Mouse (Mus musculus) thymus, adult 2 months (tissue): Measurements from ENCODE around the gene Gabrr3. TPM values are rescaled to one million over a fixed set of nuclear protein-coding genes. Genes with fewer than 3 reads are reported as not detected.
A peak's percentile ranks its signal among the peaks of the same experiment; 100 is the strongest.

Experiments
- DNase-seq: peaks from one replicate; pipeline ENCODE4 v3.0.0; 2021
- H3K27ac ChIP-seq: fragments of 200-500 bp; 2 replicates; pipeline ENCODE4 v1.5.1; 2012; ENCODE audit warnings: low read length, control low read depth; ENCODE audit not compliant: control insufficient read depth, insufficient read depth
- H3K27me3 ChIP-seq: fragments of 200-500 bp; 2 replicates; pipeline ENCODE4 v1.6.1; 2012; ENCODE audit warnings: mild to moderate bottlenecking, low read length, moderate library complexity, mixed read lengths; ENCODE audit not compliant: control insufficient read depth, insufficient read depth
- H3K36me3 ChIP-seq: fragments of 200-500 bp; 2 replicates; pipeline ENCODE4 v1.6.1; 2012; ENCODE audit warnings: mild to moderate bottlenecking, low read length, moderate library complexity; ENCODE audit not compliant: control insufficient read depth, insufficient read depth
- H3K4me1 ChIP-seq: fragments of 200-500 bp; replicated peaks from 2 replicates; pipeline ENCODE4 v1.6.1; 2012; ENCODE audit warnings: low read length; ENCODE audit not compliant: control insufficient read depth, insufficient read depth
- H3K4me3 ChIP-seq: fragments of 200-500 bp; 2 replicates; pipeline ENCODE4 v1.5.1; 2012; ENCODE audit warnings: mild to moderate bottlenecking, low read length, control low read depth, moderate library complexity; ENCODE audit not compliant: control insufficient read depth, insufficient read depth
- CTCF ChIP-seq: fragments of 200-500 bp; IDR thresholded peaks from 2 replicates; pipeline ENCODE4 v1.5.1; 2012; ENCODE audit warnings: mild to moderate bottlenecking, control low read depth, low read length, moderate library complexity, borderline replicate concordance; ENCODE audit not compliant: control insufficient read depth, poor library complexity, insufficient read depth; ENCODE audit errors: extremely low read depth
- POLR2A ChIP-seq: fragments of 200-500 bp; IDR thresholded peaks from 2 replicates; pipeline ENCODE4 v1.6.1; 2012; ENCODE audit warnings: mild to moderate bottlenecking, low read length, control low read depth, moderate library complexity; ENCODE audit not compliant: control insufficient read depth, poor library complexity, insufficient read depth; ENCODE audit errors: extremely low read depth
- WGBS: fragments of 180-500 bp; shearing (Covaris S2); methylation state at CpG from one replicate; pipeline ENCODE4 v1.1.7; 2018; 5-methylcytosine and 5-hydroxymethylcytosine counted together
- polyA plus RNA-seq: library from polyadenylated mRNA; depleted of rRNA; stranded (reverse); fragments of >200 nt; gene quantifications from 2 replicates; pipeline ENCODE4 v1.2.3, GENCODE M21; 2012

Gene Gabrr3
- polyA plus RNA-seq, 1 experiment = 0.03 TPM

DNA sequence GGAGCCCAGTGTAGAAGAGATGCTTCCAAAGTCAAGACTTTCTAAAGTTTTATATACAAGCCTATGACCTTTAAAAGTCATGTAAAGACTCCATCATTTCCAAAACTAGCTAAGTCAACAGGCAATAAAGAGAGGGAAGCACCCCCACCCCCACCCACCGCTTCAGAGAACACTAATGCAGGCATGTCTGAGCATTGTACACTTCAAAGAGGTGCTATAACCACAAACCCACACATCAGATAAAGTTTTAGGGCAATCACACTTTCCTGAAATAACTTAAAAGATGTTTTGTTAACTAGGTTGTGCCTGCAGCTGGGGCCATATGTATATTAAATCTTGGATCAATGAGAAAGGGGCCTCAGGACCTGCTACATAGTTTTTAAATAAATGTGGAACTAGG lies 62.7 kb downstream of the Gabrr3 start:
- TF ChIP-seq POLR2A (no peak), CTCF (no peak)
- WGBS = 3% methylated on average over 1 of the region's 1 CpGs
- no peaks in the 10 kb centered on the region for H3K4me1 ChIP-seq
- H3K4me3 ChIP-seq = no peak overlapping the region
- no peaks in the 10 kb centered on the region for H3K36me3 ChIP-seq
- no peak for DNase-seq
- no peak overlapping the region for H3K27ac ChIP-seq
- H3K27me3 ChIP-seq = no peaks in the 10 kb centered on the region

DNA sequence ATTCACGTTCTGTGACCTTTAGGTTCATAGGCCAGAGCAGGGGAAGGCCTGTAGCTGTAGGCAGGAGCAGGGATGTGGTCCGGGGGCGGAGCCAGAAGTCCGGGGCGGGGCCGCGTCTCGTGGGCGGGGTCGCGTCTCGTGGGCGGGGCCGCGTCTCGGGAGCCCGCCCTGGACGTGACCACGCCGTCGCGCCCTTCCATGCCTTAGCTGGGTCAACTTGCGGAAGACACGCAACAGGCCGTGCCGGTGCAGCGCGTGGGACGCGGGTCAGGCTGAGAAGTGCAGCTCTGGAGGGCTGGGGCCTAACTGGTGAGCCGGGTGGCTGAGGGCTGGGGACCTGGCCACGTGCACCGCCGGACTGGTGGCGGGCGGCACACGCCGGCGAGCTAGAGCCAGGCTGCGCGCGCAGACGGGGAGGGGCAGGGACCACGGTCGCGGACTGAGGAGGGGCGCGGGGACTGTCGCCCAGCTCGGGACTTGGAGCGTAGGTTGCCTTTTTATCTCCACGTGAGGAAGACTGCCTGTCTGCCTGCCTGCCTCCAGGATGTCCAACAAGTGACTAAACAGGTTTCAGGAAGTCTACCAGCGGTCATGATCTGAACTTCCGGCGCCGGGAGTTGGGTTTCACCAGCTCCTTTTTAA lies 64.6 kb downstream of the Gabrr3 start, which contains the start of gene Riox2:
Gene Riox2, plus strand, starts transcription at position 139 of the 642 bp plus-strand sequence.
- WGBS = 1% methylated on average over 56 of the region's 56 CpGs
- Histone ChIP-seq H3K27ac (no peak within 1 kb of the TSS), H3K4me3 (peak within 1 kb of the TSS; percentile 77), H3K4me1 (no peaks in the 10 kb centered on the region), H3K27me3 (no peaks in the 10 kb centered on the region), H3K36me3 (peaks cover 6% of the 10 kb centered on the region)
- peak; percentile 84 for DNase-seq
- peak; percentile 45; the same call in 1 of the 2 replicates for TF ChIP-seq CTCF
- TF ChIP-seq POLR2A = peak; percentile 39; the same call in 1 of the 2 replicates

DNA sequence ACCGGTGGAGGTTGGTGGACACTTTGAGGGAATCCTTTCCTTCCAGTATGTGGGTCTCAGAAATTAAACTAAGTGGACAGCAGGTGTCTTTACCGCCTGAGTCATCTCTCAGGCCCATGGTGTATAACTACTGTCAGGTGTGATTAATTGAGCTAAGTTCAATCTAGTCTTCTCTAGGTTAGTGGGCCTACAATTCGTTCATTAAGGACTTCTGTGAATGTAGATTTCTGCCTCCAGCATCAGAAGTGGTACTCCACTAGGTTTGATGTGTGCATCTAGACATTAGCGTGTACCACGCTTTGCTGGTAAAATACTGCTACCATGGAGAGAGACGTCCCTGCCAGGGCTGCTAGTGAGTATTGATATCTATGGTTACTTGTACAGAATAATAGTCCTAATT lies 65.4 kb downstream of the Gabrr3 start:
- TF ChIP-seq POLR2A = no peak
- DNase-seq = no peak
- H3K27ac ChIP-seq = no peak overlapping the region
- no peaks in the 10 kb centered on the region for H3K27me3 ChIP-seq
- H3K36me3 ChIP-seq = peaks cover 10% of the 10 kb centered on the region
- no peak overlapping the region for H3K4me3 ChIP-seq
- WGBS = 59% methylated on average over 6 of the region's 6 CpGs
- no peaks in the 10 kb centered on the region for H3K4me1 ChIP-seq

DNA sequence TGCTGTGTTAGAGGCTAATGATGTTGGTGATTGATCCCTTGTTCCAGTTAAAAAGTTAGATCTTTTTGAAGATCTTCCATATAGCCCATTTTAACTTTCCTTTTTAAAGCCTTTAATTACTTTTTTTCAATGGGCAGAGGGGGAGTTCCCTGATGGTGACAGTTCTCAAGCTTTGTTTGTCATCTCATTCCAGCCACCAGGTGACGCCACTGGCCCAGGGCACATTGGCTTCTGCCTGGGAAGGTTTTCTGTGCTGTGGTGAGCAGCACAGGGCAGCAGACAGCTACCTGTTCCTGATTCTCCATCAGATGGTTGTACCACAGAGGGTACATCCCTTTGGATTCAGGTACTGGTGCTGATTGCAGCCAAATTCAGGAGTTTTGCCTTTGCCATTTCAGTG lies 67.7 kb downstream of the Gabrr3 start:
- WGBS = 36% methylated on average over 1 of the region's 1 CpGs
- no peaks in the 10 kb centered on the region for H3K4me1 ChIP-seq
- no peak overlapping the region for H3K27ac ChIP-seq
- no peak overlapping the region for H3K4me3 ChIP-seq
- peaks cover 13% of the 10 kb centered on the region for H3K36me3 ChIP-seq
- H3K27me3 ChIP-seq = no peaks in the 10 kb centered on the region
- peak; percentile 48 for DNase-seq
- TF ChIP-seq CTCF (peak; percentile 62; the same call in 1 of the 2 replicates), POLR2A (no peak)

DNA sequence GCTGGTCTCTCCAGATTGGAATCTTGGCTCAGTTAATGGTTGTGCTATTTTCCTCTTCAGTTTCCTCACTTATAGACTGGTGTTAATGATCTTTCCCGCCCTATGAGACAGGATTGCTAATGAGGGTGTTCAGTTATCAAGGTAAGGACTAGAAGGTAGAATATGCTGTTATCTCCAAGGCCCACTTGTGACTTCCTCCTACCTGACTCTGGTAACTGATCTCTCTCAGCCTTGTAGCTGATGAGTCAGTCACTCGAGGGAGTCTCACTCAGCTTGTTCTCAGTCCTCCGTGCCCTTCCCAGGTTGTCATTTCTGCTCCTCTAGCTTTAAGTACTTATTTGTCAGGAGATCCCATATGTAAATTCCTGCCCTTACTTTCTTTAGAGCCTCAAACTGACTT lies 70.8 kb downstream of the Gabrr3 start:
- TF ChIP-seq CTCF (no peak), POLR2A (no peak)
- H3K4me3 ChIP-seq = no peak overlapping the region
- WGBS = 90% methylated on average over 3 of the region's 3 CpGs
- H3K27me3 ChIP-seq = no peaks in the 10 kb centered on the region
- no peak overlapping the region for H3K27ac ChIP-seq
- peaks cover 28% of the 10 kb centered on the region for H3K36me3 ChIP-seq
- DNase-seq = no peak
- no peaks in the 10 kb centered on the region for H3K4me1 ChIP-seq

DNA sequence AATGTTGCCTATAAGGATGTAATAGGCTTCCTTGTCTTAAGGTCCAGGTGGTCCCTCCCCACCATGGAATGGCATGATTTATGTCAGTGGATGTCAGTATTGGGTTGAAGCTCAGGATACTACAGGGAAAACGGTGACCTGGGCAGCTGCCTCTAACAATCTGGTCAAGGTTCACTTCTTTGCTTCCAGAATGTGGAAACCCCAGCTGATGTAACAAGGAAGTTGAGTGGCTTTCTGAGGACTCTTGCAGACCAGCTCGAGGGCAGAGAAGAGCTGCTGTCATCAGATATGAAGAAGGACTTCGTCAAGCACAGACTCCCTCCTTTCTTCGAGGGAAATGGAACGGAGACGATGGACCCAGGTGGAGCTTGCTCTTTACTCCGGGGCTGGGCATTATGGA lies 80.1 kb downstream of the Gabrr3 start:
- Histone ChIP-seq H3K27me3 (no peaks in the 10 kb centered on the region), H3K36me3 (peaks cover 55% of the 10 kb centered on the region)
- 91% methylated on average over 7 of the region's 7 CpGs for WGBS

More for the DNA sequence above, 80.1 kb downstream of the Gabrr3 start:
- DNase-seq = no peak
- H3K27ac ChIP-seq = no peak overlapping the region
- H3K4me3 ChIP-seq = no peak overlapping the region
- H3K4me1 ChIP-seq = no peaks in the 10 kb centered on the region
- TF ChIP-seq POLR2A (no peak), CTCF (no peak)
